Mouse (Mus musculus) layer of hippocampus, postnatal 25 days (tissue): ENCODE measurements around the gene Flot1. TPM values are rescaled to one million over a fixed set of nuclear protein-coding genes. Genes with fewer than 3 reads are reported as not detected.

Experiments
- DNase-seq, 2 experiments: peaks; one replicate each; pipeline ENCODE4 v3.0.0; 2022; ENCODE audit warnings: mixed read lengths in 2 of 2, low spot score in 1 of 2; ENCODE audit errors: extremely low spot score in 1 of 2
- total RNA-seq, 2 experiments: library from RNA; stranded (reverse); gene quantifications; 2 replicates each; pipeline ENCODE4 v1.2.3; 2021

Gene Flot1
- total RNA-seq, 2 experiments from 2014 or later: 122 to 132 TPM

DNA sequence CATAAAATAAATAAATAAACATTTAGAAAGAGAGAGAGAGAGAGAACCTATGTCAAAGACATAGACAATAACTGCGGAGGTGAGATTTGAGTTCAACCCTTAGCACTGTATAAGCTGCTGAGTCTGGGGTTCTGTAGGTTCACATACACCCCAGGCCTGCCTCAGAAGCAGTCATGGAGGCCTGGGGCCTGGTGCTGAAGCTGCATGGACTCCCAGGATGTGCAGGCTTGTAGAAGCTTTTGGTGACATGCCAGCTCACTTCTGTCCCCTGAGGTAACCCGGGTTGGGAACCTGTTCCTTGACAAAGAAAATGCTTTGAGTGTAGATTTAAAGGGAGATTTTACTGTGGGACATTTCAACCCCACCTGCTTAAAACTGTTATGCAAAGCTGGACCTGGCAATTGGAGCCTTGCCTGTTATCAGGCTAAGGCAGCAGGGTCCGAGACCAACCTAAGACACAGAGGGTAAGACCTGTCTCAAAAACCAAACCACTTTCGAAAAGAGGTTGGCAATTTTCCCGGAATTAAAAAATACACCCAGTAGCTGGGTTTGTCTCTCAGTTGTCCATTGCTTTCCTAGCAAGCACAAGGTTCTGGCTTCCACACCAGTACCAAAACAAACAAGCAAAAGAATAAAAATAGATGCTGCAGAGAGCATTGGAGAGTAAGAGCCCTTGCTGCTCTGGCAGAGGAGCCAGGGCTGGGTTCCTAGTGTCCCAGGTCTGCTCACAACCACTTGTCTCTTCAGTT, 12.0 kb upstream of the Flot1 start:
- no peak for DNase-seq

DNA sequence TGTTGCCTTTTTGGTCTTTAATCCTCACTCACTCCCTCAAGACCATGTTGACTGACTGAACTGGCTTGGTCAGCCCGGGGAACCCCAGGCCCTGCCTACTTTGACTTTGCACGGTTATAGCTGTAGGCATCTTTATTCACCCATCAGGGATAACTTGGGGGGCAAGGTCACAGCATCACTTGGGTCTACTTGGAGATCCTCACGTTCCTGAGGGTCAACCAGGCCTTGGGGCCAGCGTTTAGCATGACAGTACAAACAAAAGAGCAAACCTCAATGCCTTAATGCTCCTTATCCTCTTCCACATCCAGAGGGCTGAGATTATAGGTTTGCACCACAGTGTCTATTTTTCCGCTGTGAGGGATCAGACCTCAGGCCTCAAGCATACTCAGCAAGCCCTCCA, 10.7 kb upstream of the Flot1 start:
- DNase-seq: no peak

DNA sequence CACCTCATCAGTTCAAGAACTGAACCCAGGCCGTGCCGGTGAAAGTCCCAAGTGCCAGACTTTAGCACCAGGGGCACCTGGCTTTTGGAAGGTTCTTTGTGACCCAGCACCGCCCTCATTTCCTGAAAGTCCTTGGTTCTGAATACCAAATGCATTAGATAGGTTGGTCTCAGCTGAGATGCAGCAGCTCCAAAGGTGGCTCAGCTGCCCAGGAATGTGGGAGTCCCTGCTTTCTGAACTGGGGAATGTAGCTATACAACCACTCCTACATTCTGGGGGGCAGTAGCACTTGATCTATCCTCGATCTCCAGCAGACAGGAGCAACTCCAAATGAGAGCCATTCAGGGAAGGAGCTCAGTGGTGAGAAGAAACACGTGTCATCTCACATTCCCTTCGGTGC, 10.3 kb upstream of the Flot1 start:
- DNase-seq: no peak

DNA sequence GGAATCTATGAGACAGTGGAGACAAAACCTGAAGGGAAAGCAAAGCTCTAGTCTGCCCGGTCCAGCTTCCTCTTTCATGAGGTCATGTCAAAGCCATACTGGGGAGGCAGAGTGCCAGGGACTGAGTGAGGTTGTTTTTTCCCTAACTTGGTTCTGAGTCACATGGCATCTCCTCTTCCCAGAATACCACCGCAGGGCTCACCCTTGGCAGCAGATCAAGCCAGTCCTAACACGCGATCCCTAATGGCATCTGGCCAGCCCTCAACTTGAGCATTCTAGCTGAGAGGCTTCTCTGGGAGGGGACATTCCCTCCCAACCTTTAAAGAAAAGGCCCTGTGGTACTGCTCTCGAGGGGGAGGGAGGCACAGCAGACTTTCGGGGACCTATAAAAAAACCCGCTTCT, 9.8 kb upstream of the Flot1 start:
- DNase-seq: peak in 1 of 2 experiments; percentile 38

DNA sequence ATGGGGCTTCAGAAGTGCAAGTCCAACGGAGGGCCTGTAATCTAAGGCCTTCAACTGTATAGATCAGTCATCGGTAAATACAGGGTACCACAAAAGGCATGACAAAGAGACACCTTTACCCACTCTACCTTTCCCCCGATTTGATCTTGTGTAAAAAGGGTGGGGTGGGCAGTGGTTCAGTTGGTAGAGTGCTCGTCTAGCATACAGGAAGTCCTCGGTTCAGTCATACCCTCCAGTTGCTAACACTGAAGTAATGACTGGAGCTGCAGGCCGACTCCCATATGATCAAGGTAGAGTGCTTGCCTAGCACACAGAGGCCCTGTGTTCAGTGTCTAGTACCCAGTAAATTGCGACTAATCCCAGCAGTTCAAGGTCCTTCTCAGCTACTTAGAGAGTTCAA, 9.4 kb upstream of the Flot1 start:
- DNase-seq: no peak

DNA sequence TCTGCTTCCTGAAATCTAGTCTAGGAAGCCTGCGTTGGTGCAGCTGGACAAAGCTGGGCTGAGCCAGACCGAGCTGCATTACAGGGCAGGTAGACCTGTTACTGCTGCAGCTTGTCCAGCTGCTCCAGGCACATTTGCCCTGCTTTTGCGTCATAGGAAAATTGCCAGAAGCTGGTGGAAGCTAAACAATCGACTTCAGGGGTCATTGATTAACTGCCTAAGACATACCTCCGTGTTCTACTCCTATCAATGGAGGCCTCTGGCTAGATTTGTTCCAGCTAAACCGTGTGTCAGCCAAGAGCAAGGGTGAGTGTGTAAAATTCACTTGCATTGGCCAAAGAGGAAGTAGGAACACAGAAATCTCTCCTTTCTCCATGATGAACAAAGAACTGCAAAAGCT, 8.4 kb upstream of the Flot1 start:
- no peak for DNase-seq

DNA sequence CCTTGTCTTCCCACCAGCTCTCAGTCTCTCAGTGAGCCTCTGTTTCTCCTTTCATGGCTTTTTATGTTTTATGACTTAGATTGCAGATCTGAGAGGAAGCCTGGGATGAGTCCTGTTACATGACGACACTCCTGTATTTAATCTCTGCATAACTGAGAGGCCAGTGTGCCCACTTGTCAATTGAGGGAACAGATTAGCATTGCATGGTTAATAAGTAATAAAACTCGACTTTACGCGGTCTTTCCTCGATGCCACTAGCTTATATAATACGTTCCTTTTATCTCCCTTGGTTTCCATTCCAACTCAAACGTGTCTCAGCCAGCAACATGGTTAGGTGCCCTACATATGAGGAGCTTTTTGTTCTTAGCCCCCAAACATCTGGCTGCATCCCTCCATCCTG, 7.2 kb upstream of the Flot1 start:
- no peak for DNase-seq

DNA sequence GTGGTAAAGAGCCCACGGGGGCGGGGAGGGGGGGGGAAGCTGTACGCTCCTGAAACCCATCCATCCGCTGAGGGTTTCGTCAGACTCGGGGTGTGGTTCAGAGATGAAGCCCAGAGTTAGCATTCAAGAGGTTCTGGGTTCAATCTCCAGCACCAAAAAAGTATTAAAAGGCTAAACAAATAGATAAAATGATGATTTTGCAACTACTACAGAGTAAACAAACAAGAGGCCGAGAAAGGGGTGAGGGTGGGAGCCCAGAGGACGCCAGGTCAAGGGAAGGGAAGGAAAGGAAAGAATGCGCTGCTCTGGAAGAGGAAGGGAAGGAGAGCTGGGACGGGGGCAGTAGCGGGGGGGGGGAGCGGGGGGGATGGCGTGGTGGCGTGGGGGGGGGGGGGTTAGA, 6.3 kb upstream of the Flot1 start:
- DNase-seq: no peak

DNA sequence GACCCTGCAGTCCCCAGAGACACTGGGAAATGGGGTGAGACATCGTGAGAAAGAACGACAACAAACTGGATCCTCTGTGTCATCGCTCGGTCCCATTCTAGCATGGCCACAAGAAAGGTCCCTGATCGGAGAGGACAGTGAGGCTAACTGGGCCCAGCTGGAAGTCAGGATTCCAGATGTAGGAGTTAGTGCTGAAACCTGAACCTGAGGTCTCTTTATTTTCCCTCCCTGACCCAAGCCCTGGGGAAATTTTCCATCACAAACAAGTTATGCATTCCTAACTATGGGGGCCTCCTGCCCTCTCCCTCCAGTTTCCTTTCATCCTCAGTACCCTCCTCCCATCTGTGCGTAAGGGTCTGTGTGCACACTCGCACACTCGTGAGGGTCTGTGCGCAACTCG, 5.8 kb upstream of the Flot1 start:
- DNase-seq: no peak

DNA sequence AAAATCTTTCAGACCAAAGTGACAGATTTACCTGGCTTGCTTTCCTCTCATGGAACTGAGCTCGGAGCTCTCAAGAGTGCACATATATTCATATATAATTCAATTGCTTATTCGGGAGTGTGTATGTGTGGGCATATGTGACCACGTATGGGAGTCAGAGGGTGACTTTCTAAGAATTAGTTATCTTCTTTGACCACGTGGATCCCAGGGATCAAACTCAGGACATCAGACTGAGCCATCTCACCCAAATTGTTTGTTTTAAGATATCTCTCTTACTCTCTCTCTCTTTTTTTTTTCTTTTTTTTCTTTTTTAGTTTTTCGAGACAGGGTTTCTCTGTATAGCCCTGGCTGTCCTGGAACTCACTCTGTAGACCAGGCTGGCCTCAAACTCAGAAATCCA, 2.9 kb upstream of the Flot1 start:
- no peak for DNase-seq

DNA sequence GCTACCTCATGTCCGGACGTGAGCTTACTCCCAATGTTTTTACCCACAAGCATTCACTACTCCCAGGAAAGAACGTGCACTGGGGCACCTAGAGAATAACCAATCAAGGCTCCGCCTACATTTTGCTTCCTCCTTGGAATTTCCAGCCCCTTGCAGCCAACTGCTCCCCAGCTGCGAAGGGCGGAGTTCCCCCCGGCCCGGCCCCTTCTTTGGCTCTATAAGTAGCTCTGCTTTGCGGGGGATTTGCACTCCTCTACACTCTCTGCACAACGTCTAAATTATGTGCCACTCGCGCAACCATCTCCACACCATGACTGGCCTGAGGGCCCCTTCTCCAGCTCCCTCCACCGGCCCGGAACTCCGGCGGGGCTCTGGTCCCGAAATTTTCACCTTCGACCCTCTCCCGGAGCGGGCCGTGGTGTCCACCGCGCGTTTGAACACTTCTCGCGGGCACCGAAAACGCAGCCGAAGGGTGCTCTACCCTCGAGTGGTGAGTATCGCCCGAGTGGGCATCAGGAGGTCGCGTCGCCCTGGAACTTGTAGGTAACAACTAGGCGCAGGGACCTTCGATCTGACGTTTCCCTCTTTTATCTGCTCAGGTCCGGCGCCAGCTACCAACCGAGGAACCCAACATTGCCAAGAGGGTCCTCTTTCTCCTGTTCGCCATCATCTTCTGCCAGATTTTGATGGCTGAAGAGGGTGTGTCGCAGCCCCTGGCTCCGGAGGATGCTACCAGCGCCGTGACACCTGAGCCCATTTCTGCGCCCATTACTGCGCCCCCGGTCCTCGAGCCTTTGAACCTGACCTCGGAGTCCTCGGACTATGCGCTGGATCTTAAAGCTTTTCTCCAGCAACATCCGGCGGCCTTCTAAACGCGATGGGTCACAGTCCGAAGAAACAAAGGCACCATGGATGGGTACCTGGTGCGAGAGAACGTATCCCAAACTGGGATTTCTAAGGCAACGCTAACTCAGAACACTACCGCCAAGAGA, 1.3 kb upstream of the Flot1 start, which contains the start of gene Ier3:
Gene Ier3 (plus strand): TSS at position 246 of the 992 bp plus-strand sequence.
- DNase-seq: peak in 1 of 2 experiments; percentile 34

DNA sequence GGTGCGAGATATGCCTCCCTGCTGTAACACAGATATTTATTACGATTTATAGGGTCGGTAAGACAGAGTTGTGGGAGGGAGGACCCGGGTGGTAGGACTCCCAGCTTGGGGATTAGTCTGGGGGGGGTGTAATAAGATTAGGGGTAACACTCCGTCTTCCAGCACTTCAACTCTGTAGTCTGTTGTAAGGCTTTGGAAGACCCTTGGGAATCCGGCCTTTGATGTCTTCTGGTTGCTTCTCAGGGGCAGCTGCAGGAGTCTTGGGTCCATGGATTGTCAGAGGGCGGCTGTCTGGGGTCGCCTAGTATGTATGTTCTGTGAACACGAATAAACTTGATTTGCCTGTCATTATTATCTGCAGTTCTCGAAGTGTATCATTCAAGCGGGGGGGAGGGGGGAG, 466 bp upstream of the Flot1 start:
- DNase-seq: no peak

DNA sequence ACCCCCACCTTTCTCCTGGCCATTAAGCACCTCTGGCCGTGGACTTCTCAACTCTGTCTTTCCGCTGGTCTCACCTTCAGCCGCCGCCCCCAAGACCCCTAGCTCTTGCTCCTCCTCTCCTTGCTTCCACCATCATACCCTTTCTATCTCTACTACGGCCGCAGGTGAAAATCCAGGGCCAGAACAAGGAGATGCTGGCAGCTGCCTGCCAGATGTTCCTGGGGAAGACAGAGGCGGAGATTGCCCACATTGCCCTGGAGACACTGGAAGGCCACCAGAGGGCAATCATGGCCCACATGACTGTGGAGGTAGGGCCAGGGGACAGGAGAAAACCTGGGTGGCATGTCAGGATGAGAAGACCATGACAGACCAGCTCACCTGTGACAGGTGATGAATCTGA, 1.4 kb downstream of the Flot1 start:
- DNase-seq: no peak

DNA sequence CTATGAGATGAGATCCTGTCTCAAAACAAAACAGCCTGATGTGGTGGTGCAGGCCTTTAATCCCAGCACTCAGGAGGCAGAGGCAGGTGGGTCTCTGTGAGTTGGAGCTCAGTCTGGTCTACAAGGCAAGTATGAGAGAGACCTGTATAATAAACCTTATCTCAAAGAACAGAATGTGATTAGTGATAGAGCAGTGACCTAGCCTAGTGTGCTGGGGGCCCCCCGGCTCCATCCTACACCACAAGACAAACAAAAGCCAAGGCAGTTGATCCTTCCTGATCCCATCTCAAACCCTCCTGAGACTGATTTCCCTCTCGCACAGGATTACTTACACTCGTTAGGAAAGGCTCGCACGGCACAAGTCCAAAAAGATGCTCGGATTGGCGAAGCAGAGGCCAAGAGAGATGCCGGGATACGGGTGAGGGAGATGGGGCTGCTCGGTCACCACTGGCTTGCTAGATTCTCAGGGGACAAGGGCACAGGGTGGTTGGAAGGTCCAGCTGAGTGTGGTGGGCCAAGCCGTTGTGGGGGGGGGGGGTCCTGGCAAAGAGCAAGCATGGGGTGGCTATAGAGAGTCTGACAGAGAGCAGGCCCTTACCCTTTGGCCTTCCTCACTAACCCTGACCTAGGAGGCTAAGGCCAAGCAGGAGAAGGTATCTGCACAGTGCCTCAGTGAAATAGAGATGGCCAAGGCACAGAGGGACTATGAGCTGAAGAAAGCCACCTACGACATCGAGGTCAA, 2.2 kb downstream of the Flot1 start:
- DNase-seq: no peak

DNA sequence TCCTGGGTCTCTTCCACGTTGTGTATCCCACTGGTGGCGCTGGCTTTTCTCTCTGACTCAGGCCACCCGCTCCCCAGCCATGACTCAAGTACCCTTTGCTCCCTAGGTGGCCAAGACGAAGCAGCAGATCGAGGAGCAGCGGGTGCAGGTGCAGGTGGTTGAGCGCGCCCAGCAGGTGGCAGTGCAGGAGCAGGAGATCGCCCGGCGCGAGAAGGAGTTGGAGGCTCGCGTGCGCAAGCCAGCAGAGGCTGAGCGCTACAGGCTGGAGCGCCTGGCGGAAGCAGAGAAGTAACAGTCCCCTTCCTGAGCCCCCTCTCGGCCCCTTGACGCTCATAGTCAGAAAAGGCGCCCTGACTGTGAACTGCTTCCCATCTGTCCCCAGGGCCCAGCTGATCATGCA, 6.7 kb downstream of the Flot1 start:
- DNase-seq: peak; percentile 68 to 77

DNA sequence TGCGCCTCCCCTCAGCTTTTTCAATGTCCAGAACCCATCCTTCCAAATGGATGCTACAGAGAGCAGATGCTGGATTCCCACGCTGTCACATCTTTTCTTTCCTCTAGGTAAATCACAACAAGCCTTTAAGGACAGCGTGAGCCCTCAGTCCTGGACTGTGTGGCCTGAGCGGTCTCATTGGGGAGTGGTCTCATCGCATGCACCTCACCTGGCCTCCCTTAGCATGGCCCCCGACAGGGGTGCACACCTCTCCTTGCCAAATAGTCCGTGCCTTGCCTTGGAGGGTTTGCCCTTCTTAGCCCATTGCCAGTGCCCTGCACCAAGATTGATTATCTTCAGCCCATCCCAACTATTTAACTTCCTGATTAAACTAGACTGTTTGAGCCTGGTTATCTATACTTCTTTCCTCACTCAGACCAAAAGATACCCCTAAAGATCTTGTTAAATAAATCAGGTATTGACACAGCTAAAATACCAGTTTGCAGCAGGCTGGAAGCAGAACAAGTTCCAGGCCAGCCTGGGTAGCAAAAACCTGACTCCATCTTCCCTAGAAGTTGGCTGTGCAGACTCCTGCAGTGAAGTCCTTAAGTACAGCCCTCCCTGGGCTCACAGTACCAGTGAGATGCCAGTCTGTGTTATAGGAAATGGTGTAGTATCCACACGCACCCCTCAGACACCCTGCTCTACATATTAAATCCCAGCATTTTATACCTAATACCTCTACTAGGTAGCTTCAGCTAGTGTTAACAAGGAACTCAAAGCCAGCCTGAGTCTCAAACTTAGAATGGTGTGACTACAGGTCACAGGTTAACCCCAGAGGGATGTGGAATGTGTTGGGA, 9.6 kb downstream of the Flot1 start:
- DNase-seq: no peak

DNA sequence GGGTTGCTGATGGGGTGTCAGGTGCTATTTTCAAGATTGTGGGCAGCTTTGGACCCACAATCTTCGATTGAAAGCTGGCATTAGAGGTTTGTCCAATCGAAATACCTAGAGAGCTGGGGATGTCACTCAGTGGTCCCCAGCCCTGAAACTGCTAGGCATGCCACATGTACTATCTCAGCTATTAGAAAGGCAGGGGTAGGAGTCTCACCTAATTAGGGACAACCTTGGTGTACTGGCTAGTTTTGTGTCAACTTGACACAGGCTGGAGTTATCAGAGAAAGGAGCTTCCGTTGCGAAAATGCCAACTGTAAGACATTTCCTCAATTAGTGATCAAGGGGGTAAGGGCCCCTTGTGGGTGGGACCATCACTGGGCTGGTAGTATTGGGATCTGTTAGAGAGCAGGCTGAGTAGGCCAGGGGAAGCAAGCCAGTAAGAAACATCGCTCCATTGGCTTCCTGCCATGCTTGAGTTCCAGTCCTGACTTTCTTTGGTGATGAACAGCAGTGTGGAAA, 10.3 kb downstream of the Flot1 start:
- no peak for DNase-seq

DNA sequence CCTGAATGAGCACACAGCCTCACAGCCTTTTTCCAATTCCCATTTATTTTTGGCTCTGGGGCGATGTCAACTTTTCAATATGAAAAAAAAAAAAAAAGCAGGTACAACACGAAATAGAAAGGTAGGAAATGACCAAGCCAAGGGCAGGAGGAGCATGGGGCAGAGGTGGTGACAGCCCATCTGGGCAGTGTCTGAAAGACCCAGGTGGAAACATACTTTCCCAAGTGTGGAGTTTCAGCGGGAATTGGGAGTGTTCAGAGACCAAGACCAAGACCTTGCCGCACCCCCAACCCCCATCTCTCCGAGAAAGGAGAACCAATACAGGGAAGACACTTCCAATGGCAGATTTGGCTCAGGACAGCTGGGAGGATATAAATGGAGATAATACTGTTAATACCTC, 10.9 kb downstream of the Flot1 start:
- no peak for DNase-seq

DNA sequence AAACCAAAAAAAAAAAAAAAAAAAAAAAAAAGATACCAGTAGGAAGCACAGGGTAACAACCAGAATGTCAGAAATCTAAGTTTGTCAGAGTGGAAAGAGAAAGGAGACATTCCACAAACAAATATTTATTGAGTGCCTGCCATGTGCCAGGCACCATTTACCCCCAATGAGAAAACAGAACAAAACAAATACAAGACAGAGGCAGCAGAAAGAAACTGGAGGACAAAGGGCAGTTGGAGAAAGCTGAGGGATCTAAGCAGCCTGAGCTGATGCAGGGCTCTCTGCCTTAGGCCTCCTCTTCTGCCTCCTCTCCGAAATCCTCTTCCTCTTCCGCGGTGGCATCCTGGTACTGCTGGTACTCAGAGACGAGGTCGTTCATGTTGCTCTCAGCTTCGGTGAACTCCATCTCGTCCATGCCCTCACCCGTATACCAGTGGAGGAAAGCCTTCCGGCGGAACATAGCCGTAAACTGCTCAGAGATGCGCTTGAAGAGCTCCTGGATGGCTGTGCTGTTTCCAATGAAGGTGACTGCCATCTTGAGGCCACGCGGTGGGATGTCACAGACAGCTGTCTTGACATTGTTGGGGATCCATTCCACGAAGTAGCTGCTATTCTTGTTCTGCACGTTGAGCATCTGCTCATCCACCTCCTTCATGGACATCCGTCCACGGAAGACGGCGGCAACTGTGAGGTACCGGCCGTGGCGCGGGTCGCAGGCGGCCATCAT, 11.8 kb downstream of the Flot1 start:
- DNase-seq: no peak
